Mouse (Mus musculus) limb, embryonic 10.5 days (tissue): ENCODE data around the gene Prap1. TPM values are rescaled to one million over a fixed set of nuclear protein-coding genes. Genes with fewer than 3 reads are reported as not detected.

ENCODE experiments used
- DNase-seq: peaks from one replicate; pipeline ENCODE4 v3.0.0-alpha.2; 2017; ENCODE audit warnings: low spot score
- H3K27ac ChIP-seq: fragments of 300-500 bp; sonication (generic); 2 replicates; pipeline ENCODE4 v1.5.1; 2016; ENCODE audit warnings: mild to moderate bottlenecking
- H3K27me3 ChIP-seq: fragments of 300-500 bp; sonication (generic); 2 replicates; pipeline ENCODE4 v1.6.1; 2016; ENCODE audit warnings: low read depth, mild to moderate bottlenecking; ENCODE audit not compliant: poor library complexity, severe bottlenecking
- H3K36me3 ChIP-seq: fragments of 300-500 bp; sonication (generic); 2 replicates; pipeline ENCODE4 v1.6.1; 2016; ENCODE audit warnings: mild to moderate bottlenecking, moderate library complexity
- H3K4me1 ChIP-seq: fragments of 300-500 bp; sonication (generic); 2 replicates; pipeline ENCODE4 v1.6.1; 2016
- H3K4me3 ChIP-seq: fragments of 300-500 bp; sonication (generic); 2 replicates; pipeline ENCODE4 v1.5.1; 2016; ENCODE audit warnings: mild to moderate bottlenecking, moderate library complexity
- H3K9me3 ChIP-seq: fragments of 300-500 bp; sonication (generic); replicated peaks from 2 replicates; pipeline ENCODE4 v1.6.1; 2016; ENCODE audit warnings: mild to moderate bottlenecking
- WGBS: fragments of 180-500 bp; shearing (Covaris S2); methylation state at CpG from one replicate; pipeline ENCODE4 v1.1.7; 2016; 5-methylcytosine and 5-hydroxymethylcytosine counted together
- polyA plus RNA-seq: library from polyadenylated mRNA; unstranded; fragments of >200 nt; fragmentation: Nextera tagmentation; extraction: Ambion mirVana; gene quantifications from 2 replicates; pipeline ENCODE4 v1.2.1, GENCODE M21; 2016

The Prap1 gene
- polyA plus RNA-seq = not detected in 2 replicates

GRCm38 (mm10) chr7:140092924-140093528 is at the start of gene Prap1:
Gene Prap1 (plus strand): TSS chr7:140093395.
- WGBS = 66% methylated on average over 5 of the region's 5 CpGs
- Histone ChIP-seq H3K27ac (no peak within 1 kb of the TSS), H3K27me3 (0 out of 2 replicates have a peak, but pooled peaks cover 5% of the 10 kb centered on the region), H3K4me1 (peaks cover 5% of the 10 kb centered on the region; the same call in 1 of the 2 replicates), H3K9me3 (no peaks in the 10 kb centered on the region), H3K36me3 (no peaks in the 10 kb centered on the region), H3K4me3 (no peak within 1 kb of the TSS)
- DNase-seq = no peak

GRCm38 (mm10) chr7:140045546-140045945 is 47.6 kb upstream of the Prap1 start:
- H3K9me3 ChIP-seq = no peaks in the 10 kb centered on the region
- peaks cover 23% of the 10 kb centered on the region for H3K4me1 ChIP-seq
- H3K36me3 ChIP-seq = peaks cover 6% of the 10 kb centered on the region
- no peak overlapping the region for H3K27ac ChIP-seq
- 82% methylated on average over 4 of the region's 4 CpGs for WGBS
- no peak for DNase-seq
- H3K27me3 ChIP-seq = peaks cover 68% of the 10 kb centered on the region
- H3K4me3 ChIP-seq = no peak overlapping the region

GRCm38 (mm10) chr7:140047811-140048311 is 45.3 kb upstream of the Prap1 start:
- H3K9me3 ChIP-seq = no peaks in the 10 kb centered on the region
- H3K4me1 ChIP-seq = peaks cover 23% of the 10 kb centered on the region
- WGBS = under 1% methylated on average over 33 of the region's 33 CpGs
- peak overlapping the region; percentile 50 for H3K4me3 ChIP-seq
- no peak for DNase-seq
- H3K27me3 ChIP-seq = peaks cover 91% of the 10 kb centered on the region
- H3K36me3 ChIP-seq = no peaks in the 10 kb centered on the region
- no peak overlapping the region for H3K27ac ChIP-seq

- Histone ChIP-seq H3K27me3 (peaks cover 97% of the 10 kb centered on the region), H3K36me3 (no peaks in the 10 kb centered on the region), H3K9me3 (no peaks in the 10 kb centered on the region), H3K27ac (no peak within 1 kb of the TSS), H3K4me1 (peaks cover 23% of the 10 kb centered on the region), H3K4me3 (peak within 1 kb of the TSS; percentile 50)
- DNase-seq = peak; percentile 64
- 2% methylated on average over 52 of the region's 56 CpGs for WGBS
These were observed 44.7 kb upstream of the Prap1 start, which contains the start of gene Msx3 for GRCm38 (mm10) chr7:140048361-140049114. Gene Msx3 (minus strand): TSS chr7:140049089.

- Histone ChIP-seq H3K36me3 (no peaks in the 10 kb centered on the region), H3K27ac (no peak overlapping the region), H3K4me1 (peaks cover 23% of the 10 kb centered on the region), H3K9me3 (no peaks in the 10 kb centered on the region), H3K27me3 (peaks cover 100% of the 10 kb centered on the region), H3K4me3 (peak overlapping the region; percentile 50)
- peak; percentile 61 for DNase-seq
- WGBS = 1% methylated on average over 34 of the region's 34 CpGs
These were observed 44.0 kb upstream of the Prap1 start for GRCm38 (mm10) chr7:140049115-140049689.

- Histone ChIP-seq H3K4me1 (peaks cover 21% of the 10 kb centered on the region), H3K4me3 (no peak overlapping the region), H3K27ac (no peak overlapping the region), H3K9me3 (no peaks in the 10 kb centered on the region), H3K27me3 (peaks cover 99% of the 10 kb centered on the region), H3K36me3 (no peaks in the 10 kb centered on the region)
- WGBS = 77% methylated on average over 4 of the region's 4 CpGs
- no peak for DNase-seq
These were observed 39.1 kb upstream of the Prap1 start for GRCm38 (mm10) chr7:140054124-140054523.

- peaks cover 99% of the 10 kb centered on the region for H3K27me3 ChIP-seq
- H3K9me3 ChIP-seq = no peaks in the 10 kb centered on the region
- DNase-seq = peak; percentile 82
- H3K36me3 ChIP-seq = no peaks in the 10 kb centered on the region
- WGBS = 2% methylated on average over 53 of the region's 53 CpGs
- peak overlapping the region; percentile 88 for H3K27ac ChIP-seq
- peaks cover 33% of the 10 kb centered on the region for H3K4me1 ChIP-seq
- peak overlapping the region; percentile 64 for H3K4me3 ChIP-seq
These were observed 35.5 kb upstream of the Prap1 start for GRCm38 (mm10) chr7:140057413-140058407.

- peaks cover 99% of the 10 kb centered on the region for H3K27me3 ChIP-seq
- no peak for DNase-seq
- peak overlapping the region; percentile 88 for H3K27ac ChIP-seq
- H3K4me1 ChIP-seq = peaks cover 33% of the 10 kb centered on the region
- no peaks in the 10 kb centered on the region for H3K9me3 ChIP-seq
- H3K4me3 ChIP-seq = peak overlapping the region; percentile 64
- no peaks in the 10 kb centered on the region for H3K36me3 ChIP-seq
- 20% methylated on average over 7 of the region's 7 CpGs for WGBS
These were observed 34.7 kb upstream of the Prap1 start for GRCm38 (mm10) chr7:140058528-140058927.

GRCm38 (mm10) chr7:140059601-140060000 is 33.6 kb upstream of the Prap1 start:
- DNase-seq = no peak
- Histone ChIP-seq H3K9me3 (no peaks in the 10 kb centered on the region), H3K27me3 (peaks cover 100% of the 10 kb centered on the region), H3K4me3 (no peak overlapping the region), H3K4me1 (peaks cover 33% of the 10 kb centered on the region), H3K36me3 (no peaks in the 10 kb centered on the region), H3K27ac (no peak overlapping the region)
- WGBS = 32% methylated on average over 4 of the region's 4 CpGs

- no peaks in the 10 kb centered on the region for H3K36me3 ChIP-seq
- peaks cover 33% of the 10 kb centered on the region for H3K4me1 ChIP-seq
- peaks cover 95% of the 10 kb centered on the region for H3K27me3 ChIP-seq
- H3K9me3 ChIP-seq = no peaks in the 10 kb centered on the region
- under 1% methylated on average over 47 of the region's 47 CpGs for WGBS
- DNase-seq = peak; percentile 68
- peak overlapping the region; percentile 76 for H3K27ac ChIP-seq
- H3K4me3 ChIP-seq = peak overlapping the region; percentile 54
These were observed 32.0 kb upstream of the Prap1 start for GRCm38 (mm10) chr7:140060936-140061831.

- Histone ChIP-seq H3K27ac (0 out of 2 replicates have a peak overlapping the region, but pooled peaks have one; percentile 76), H3K9me3 (no peaks in the 10 kb centered on the region), H3K4me1 (peaks cover 33% of the 10 kb centered on the region), H3K4me3 (peak overlapping the region; percentile 54), H3K27me3 (peaks cover 89% of the 10 kb centered on the region), H3K36me3 (no peaks in the 10 kb centered on the region)
- DNase-seq = no peak
- 4% methylated on average over 6 of the region's 6 CpGs for WGBS
These were observed 31.4 kb upstream of the Prap1 start for GRCm38 (mm10) chr7:140061832-140062130.
